Comparison of ENCODE assay signal across 41 mouse cellular contexts in the genomic region with DNA sequence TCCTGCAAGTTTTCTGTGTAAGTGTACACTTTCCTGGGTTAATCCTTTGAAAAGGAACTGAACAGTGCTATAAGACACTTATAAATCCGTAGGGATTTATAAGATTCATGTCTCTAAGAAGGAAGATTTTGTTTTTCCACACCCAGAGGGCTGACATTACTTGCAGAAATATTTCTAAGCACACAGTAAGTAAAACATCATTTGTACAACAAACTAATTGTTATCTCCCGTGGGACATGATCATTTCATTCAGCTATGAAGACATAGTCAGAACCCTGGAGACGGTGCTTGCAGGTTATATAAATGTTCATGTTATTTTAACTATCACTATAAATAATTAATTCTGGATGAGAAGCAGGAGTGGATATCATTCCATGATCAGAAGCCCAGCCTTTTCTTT. TPM values are rescaled to one million over a fixed set of nuclear protein-coding genes. Genes with fewer than 3 reads are reported as not detected.
"Had no signal": no experiment of that assay in that cellular context is flagged by ENCODE, and none has a peak within 500 bp of the region (broad histone marks: within the 10 kb centered on the region; RNA-seq: fewer than 3 reads in every experiment).

Gene Olfr791 (plus strand): TSS at position 301 of the 400 bp plus-strand sequence.

- H3K36me3 ChIP-seq: limb, embryonic 10.5 days; limb, embryonic 12.5 days; limb, embryonic 13.5 days; limb, embryonic 15.5 days; liver, embryonic 12.5 days; liver, embryonic 13.5 days; liver, embryonic 15.5 days; lung, embryonic 15.5 days; midbrain, embryonic 10.5 days; midbrain, embryonic 12.5 days; midbrain, embryonic 13.5 days; midbrain, embryonic 15.5 days; neural tube, embryonic 12.5 days had no signal

- H3K4me1 ChIP-seq: limb, embryonic 10.5 days; limb, embryonic 12.5 days; limb, embryonic 13.5 days; limb, embryonic 15.5 days; liver, embryonic 12.5 days; liver, embryonic 13.5 days; liver, embryonic 15.5 days; lung, embryonic 15.5 days; midbrain, embryonic 10.5 days; midbrain, embryonic 12.5 days; midbrain, embryonic 13.5 days; midbrain, embryonic 15.5 days; neural tube, embryonic 12.5 days had no signal

- H3K27me3 ChIP-seq: limb, embryonic 12.5 days; limb, embryonic 13.5 days; limb, embryonic 15.5 days; liver, embryonic 12.5 days; liver, embryonic 13.5 days; liver, embryonic 15.5 days; lung, embryonic 15.5 days; midbrain, embryonic 12.5 days; midbrain, embryonic 13.5 days; midbrain, embryonic 15.5 days; neural tube, embryonic 12.5 days had no signal

- H3K9me3 ChIP-seq: limb, embryonic 10.5 days; limb, embryonic 13.5 days; limb, embryonic 15.5 days; liver, embryonic 12.5 days; liver, embryonic 13.5 days; liver, embryonic 15.5 days; lung, embryonic 15.5 days; midbrain, embryonic 10.5 days; midbrain, embryonic 12.5 days; midbrain, embryonic 13.5 days; midbrain, embryonic 15.5 days; neural tube, embryonic 12.5 days had no signal

- H3K4me3 ChIP-seq: left cerebral cortex, adult 2 months; limb, embryonic 10.5 days; limb, embryonic 12.5 days; limb, embryonic 13.5 days; limb, embryonic 15.5 days; liver, embryonic 12.5 days; liver, embryonic 13.5 days; liver, embryonic 15.5 days; lung, embryonic 15.5 days; midbrain, embryonic 10.5 days; midbrain, embryonic 12.5 days; midbrain, embryonic 13.5 days; midbrain, embryonic 15.5 days; myocyte; neural tube, embryonic 12.5 days had no signal

- ATAC-seq: liver, embryonic 12.5 days; liver, postnatal 0 days; lung, postnatal 0 days; midbrain, embryonic 13.5 days; midbrain, embryonic 15.5 days; midbrain, embryonic 16.5 days had no signal

RNA-seq across cellular contexts. Expression of gene Olfr791, which starts in this region (rescaled TPM):
- total RNA-seq: left cerebral cortex, adult 2 months; left cerebral cortex, adult 8-10 months; left cerebral cortex, postnatal 10 days; left cerebral cortex, postnatal 14 days; left cerebral cortex, postnatal 25 days; left cerebral cortex, postnatal 36 days; left cerebral cortex, postnatal 4 days; liver, adult 2 months; megakaryocyte progenitor cell, adult 5-6 weeks; megakaryocyte-erythroid progenitor cell, adult 5-6 weeks; midbrain, postnatal 0 days; monocyte, adult 5-6 weeks had no signal
- polyA plus RNA-seq: limb, embryonic 10.5 days; limb, embryonic 11.5 days; limb, embryonic 12.5 days; limb, embryonic 13.5 days; limb, embryonic 14.5 days; limb, embryonic 15.5 days; liver, adult 2 months; liver, embryonic 11.5 days; liver, embryonic 12.5 days; liver, embryonic 13.5 days; liver, embryonic 14.5 days; liver, embryonic 15.5 days; liver, embryonic 16.5 days; liver, postnatal 0 days; lung, adult 2 months; lung, embryonic 14.5 days; lung, embryonic 15.5 days; lung, embryonic 16.5 days; lung, postnatal 0 days; macrophage; midbrain, embryonic 10.5 days; midbrain, embryonic 11.5 days; midbrain, embryonic 12.5 days; midbrain, embryonic 13.5 days; midbrain, embryonic 14.5 days; midbrain, embryonic 15.5 days; midbrain, embryonic 16.5 days; midbrain, postnatal 0 days; myocyte; neural tube, embryonic 11.5 days; neural tube, embryonic 12.5 days had no signal
